Mouse (Mus musculus): ENCODE results near the gene Rpl36a. TPM values are rescaled to one million over a fixed set of nuclear protein-coding genes. Genes with fewer than 3 reads are reported as not detected.

The Rpl36a gene
- polyA plus RNA-seq, 1 experiment from 2014 or later: 375 TPM

DNA sequence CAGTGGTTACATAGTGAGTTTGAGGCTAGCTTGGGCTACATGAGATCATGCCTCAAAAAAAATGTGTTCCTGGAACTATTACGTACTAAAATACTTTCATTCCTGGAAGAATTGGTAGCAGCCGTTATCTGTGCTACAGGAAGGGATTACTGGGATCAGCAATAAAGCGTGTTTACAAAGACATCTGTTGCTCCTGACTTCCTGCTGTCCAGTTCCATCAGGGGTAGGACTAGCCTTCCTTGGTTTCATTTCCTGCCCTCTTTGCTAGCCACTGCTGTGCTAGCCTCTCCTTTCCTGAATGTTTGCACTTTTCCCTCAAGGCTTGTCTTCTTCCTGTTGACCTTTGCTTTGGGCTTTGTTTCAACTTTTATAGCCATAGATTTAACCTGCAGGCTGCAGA lies 50.4 kb downstream of the Rpl36a start:
- Histone ChIP-seq H3K9me3 (no peaks in the 10 kb centered on the region), H3K4me3 (no peak overlapping the region), H3K36me3 (no peaks in the 10 kb centered on the region), H3K4me2 (no peak overlapping the region), H3K4me1 (no peaks in the 10 kb centered on the region), H3K27ac (no peak overlapping the region), H3K27me3 (no peaks in the 10 kb centered on the region), H3K9ac (no peak overlapping the region)
- ATAC-seq (ENCODE audit: borderline replicate concordance, extremely low read depth, low FRiP score, low TSS enrichment): no peak
- 53% methylated on average over 3 of the region's 3 CpGs for WGBS

Other genes with a start within 250 kb of the Rpl36a start
- 0.49 and 0.67 TPM in 2 replicates for gene Drp2, start 181.1 kb upstream of the Rpl36a start, polyA plus RNA-seq (2015; fragmentation: Nextera tagmentation; extraction: Ambion mirVana)
- gene Taf7l, start 109.2 kb upstream of the Rpl36a start, polyA plus RNA-seq (2015; fragmentation: Nextera tagmentation; extraction: Ambion mirVana): not detected in 2 replicates
- gene Timm8a1, start 43.8 kb upstream of the Rpl36a start, polyA plus RNA-seq (2015; fragmentation: Nextera tagmentation; extraction: Ambion mirVana): 75.1 and 75.2 TPM in 2 replicates
- gene Btk, start 2.1 kb upstream of the Rpl36a start, polyA plus RNA-seq (2015; fragmentation: Nextera tagmentation; extraction: Ambion mirVana): 2.2 and 2.3 TPM in 2 replicates
- 5.2 and 7.0 TPM in 2 replicates for gene Gla, start 15.5 kb downstream of the Rpl36a start, polyA plus RNA-seq (2015; fragmentation: Nextera tagmentation; extraction: Ambion mirVana)
- 161 and 168 TPM in 2 replicates for gene Hnrnph2, start 15.5 kb downstream of the Rpl36a start, polyA plus RNA-seq (2015; fragmentation: Nextera tagmentation; extraction: Ambion mirVana)
- gene Armcx4, start 100.9 kb downstream of the Rpl36a start, polyA plus RNA-seq (2015; fragmentation: Nextera tagmentation; extraction: Ambion mirVana): 5.8 and 6.1 TPM in 2 replicates
- 49.0 and 52.6 TPM in 2 replicates for gene Armcx1, start 132.3 kb downstream of the Rpl36a start, polyA plus RNA-seq (2015; fragmentation: Nextera tagmentation; extraction: Ambion mirVana)
- gene Armcx6, start 165.8 kb downstream of the Rpl36a start, polyA plus RNA-seq (2015; fragmentation: Nextera tagmentation; extraction: Ambion mirVana): 20.9 TPM in 2 replicates
- gene Armcx3, start 170.9 kb downstream of the Rpl36a start, polyA plus RNA-seq (2015; fragmentation: Nextera tagmentation; extraction: Ambion mirVana): 73.5 and 74.6 TPM in 2 replicates
- 67.6 and 71.3 TPM in 2 replicates for gene Armcx2, start 223.6 kb downstream of the Rpl36a start, polyA plus RNA-seq (2015; fragmentation: Nextera tagmentation; extraction: Ambion mirVana)

All from lung, embryonic 15.5 days (tissue).